Mouse (Mus musculus): ENCODE data around the gene Pum1. TPM values are rescaled to one million over a fixed set of nuclear protein-coding genes. Genes with fewer than 3 reads are reported as not detected.
A peak's percentile ranks its signal among the peaks of the same experiment; 100 is the strongest.
"Not testable (repeated sequence)": the region's sequence is repeated elsewhere in the genome, so short reads cannot be mapped to it uniquely, and the experiment has no call there.

Gene Pum1
- polyA plus RNA-seq (2017; shearing (Covaris generic)) = 10 to 100 TPM; 59.1 to 64.8 TPM

- ATAC-seq = peak; percentile 85
Observed at GRCm38 (mm10) chr4:130662979-130663725, at the start of gene Pum1. Gene Pum1 (plus strand): TSS chr4:130663321.

- no peak for ATAC-seq
Observed at GRCm38 (mm10) chr4:130629391-130629790, 33.7 kb upstream of the Pum1 start.

- no peak for ATAC-seq
Observed at GRCm38 (mm10) chr4:130630232-130630847, 32.8 kb upstream of the Pum1 start.

- not testable (repeated sequence) for ATAC-seq
Observed at GRCm38 (mm10) chr4:130635076-130635475, 28.0 kb upstream of the Pum1 start.

- ATAC-seq = no peak
Observed at GRCm38 (mm10) chr4:130636761-130637160, 26.4 kb upstream of the Pum1 start.

- ATAC-seq = no peak
Observed at GRCm38 (mm10) chr4:130637488-130638422, 25.4 kb upstream of the Pum1 start.

- no peak for ATAC-seq
Observed at GRCm38 (mm10) chr4:130640031-130640717, 22.9 kb upstream of the Pum1 start.

GRCm38 (mm10) chr4:130642468-130642867, 20.7 kb upstream of the Pum1 start:
- no peak for ATAC-seq

- ATAC-seq = no peak
Observed at GRCm38 (mm10) chr4:130645426-130645825, 17.7 kb upstream of the Pum1 start.

GRCm38 (mm10) chr4:130651286-130651685, 11.8 kb upstream of the Pum1 start:
- no peak for ATAC-seq

- no peak for ATAC-seq
Observed at GRCm38 (mm10) chr4:130652546-130652945, 10.6 kb upstream of the Pum1 start.

GRCm38 (mm10) chr4:130657820-130658565, 5.1 kb upstream of the Pum1 start:
- no peak for ATAC-seq

- no peak for ATAC-seq
Observed at GRCm38 (mm10) chr4:130659470-130659869, 3.7 kb upstream of the Pum1 start.

- ATAC-seq = no peak
Observed at GRCm38 (mm10) chr4:130660106-130660505, 3.0 kb upstream of the Pum1 start.

GRCm38 (mm10) chr4:130661151-130661550, 2.0 kb upstream of the Pum1 start:
- ATAC-seq = no peak

GRCm38 (mm10) chr4:130662305-130662704, 816 bp upstream of the Pum1 start:
- not testable (repeated sequence) for ATAC-seq

GRCm38 (mm10) chr4:130663810-130664401, 785 bp downstream of the Pum1 start:
- ATAC-seq = no peak

GRCm38 (mm10) chr4:130664414-130665029, 1.4 kb downstream of the Pum1 start:
- ATAC-seq = no peak

GRCm38 (mm10) chr4:130665176-130665575, 2.1 kb downstream of the Pum1 start:
- ATAC-seq = no peak

GRCm38 (mm10) chr4:130667686-130668085, 4.6 kb downstream of the Pum1 start:
- ATAC-seq = no peak

GRCm38 (mm10) chr4:130668541-130668940, 5.4 kb downstream of the Pum1 start:
- no peak for ATAC-seq

Data from activated CD4-positive, CD25-positive, alpha-beta regulatory T cell, adult 4 months (primary cell).